Mouse (Mus musculus) natural killer cell, adult 2 months (primary cell): ENCODE results near the gene Ccdc63.
"Not testable (repeated sequence)": the region's sequence is repeated elsewhere in the genome, so short reads cannot be mapped to it uniquely, and the experiment has no call there.

Source experiments
- DNase-seq, 2 experiments: peaks; one replicate each; pipeline ENCODE4 v3.0.0; 2022; ENCODE audit warnings: low spot score in 2 of 2

Ccdc63 gene

DNA sequence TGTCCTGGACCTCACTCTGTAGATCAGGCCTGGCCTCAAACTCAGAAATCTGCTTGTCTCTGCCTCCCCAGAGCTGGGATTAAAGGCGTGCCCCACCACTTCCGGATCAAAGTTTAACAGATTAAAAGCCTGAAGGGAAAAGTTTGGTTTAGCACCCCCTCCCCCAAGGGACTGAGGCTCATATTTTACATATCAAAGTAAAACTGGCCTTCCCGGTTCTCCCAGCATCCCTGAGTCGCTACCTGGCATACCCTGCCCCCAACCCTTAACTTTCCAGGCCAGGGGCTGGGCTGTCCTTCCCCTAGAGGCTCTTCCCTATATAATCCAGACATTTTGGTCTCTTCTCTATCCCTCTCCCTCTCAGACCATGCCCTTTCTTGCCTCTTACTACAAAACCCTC lies 8.6 kb upstream of the Ccdc63 start:
- no peak for DNase-seq

DNA sequence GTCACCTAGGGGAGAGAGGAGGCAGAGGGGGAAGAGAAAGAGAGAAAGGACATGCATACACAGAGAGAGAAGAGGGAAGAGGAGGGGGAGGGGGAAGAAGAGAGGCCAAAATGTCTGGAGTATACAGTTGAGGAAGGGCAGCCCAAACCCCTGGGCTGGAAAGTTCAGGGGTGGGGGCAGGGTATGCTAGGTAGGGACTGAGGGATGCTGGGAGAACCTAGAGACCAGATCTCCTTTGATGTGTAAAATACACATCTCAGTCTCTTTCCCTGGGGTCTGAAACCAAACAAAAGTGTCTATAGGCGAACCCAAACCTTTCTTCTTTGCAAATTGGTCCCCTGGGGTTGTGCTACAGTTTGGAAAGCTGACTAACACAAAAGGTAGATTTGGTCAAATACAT lies 7.5 kb upstream of the Ccdc63 start:
- no peak for DNase-seq

DNA sequence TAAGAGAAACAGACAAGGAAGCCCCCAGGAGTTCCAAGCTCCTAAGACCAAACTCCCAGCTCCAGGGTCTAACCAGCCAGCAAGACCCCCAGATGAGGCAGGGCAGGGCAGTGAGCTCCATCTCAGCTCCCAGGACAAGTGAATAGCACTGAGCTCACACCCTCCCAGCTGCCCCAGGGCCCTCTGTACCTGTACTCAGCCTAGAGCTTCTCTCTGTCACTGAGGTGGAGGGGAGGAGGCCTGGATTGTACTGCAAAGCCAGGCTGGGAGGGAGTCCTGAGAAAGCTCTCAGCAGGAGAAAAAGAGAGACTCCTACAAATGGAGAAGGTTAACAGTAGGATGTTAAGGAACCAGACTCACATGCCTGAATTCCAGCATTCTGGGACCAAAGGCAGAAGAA lies 6.0 kb upstream of the Ccdc63 start:
- DNase-seq = no peak

GRCm38 (mm10) chr5:122146056-122146580 lies 5.5 kb upstream of the Ccdc63 start:
- no peak for DNase-seq

GRCm38 (mm10) chr5:122145381-122146055 lies 4.9 kb upstream of the Ccdc63 start:
- DNase-seq = peak; percentile 69 to 72

- no peak for DNase-seq
Observed at GRCm38 (mm10) chr5:122144825-122145224, 4.2 kb upstream of the Ccdc63 start.

- no peak for DNase-seq
Observed at GRCm38 (mm10) chr5:122143543-122143942, 2.9 kb upstream of the Ccdc63 start.

- DNase-seq = peak; percentile 40 to 64
Observed at GRCm38 (mm10) chr5:122142230-122142992, 1.8 kb upstream of the Ccdc63 start.

DNA sequence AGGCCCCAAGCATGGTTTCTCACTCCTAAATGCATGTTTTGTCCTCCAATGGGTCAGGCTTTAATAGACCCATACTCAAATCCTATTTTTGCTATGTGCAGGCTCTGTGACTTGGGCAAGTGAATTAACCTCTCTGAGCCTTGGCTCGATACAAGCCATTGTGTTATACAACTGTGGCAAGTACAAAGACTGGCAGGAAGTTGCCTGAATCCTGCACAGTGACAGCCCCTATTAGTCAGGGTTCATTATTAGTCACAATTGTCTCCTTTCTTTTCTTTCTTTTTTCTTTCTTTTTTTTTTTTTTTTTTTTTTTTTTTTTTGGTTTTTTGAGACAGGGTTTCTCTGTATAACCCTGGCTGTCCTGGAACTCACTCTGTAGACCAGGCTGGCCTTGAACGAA lies 852 bp downstream of the Ccdc63 start:
- DNase-seq = not testable (repeated sequence)

DNA sequence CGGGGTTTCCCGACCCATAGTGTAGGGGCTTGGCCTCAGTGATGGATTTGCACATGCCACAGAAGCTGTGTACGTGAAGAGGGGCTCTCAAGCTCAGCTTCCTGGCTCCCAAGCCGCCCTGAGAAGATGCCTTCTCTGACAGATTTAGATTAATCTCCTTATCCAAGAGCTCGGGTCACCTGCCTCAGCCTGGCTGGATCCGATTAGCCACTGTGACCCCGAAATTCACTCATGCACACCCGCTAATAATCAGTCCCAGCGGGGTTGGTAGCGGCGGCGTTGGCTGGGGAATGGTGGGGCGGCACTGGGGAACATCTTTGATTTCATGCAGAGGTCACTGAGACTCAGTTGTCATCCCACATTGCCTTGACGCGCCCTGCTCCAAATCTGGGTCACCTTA lies 1.8 kb downstream of the Ccdc63 start:
- no peak for DNase-seq

- no peak for DNase-seq
Observed at GRCm38 (mm10) chr5:122136508-122137408, 3.9 kb downstream of the Ccdc63 start.

DNA sequence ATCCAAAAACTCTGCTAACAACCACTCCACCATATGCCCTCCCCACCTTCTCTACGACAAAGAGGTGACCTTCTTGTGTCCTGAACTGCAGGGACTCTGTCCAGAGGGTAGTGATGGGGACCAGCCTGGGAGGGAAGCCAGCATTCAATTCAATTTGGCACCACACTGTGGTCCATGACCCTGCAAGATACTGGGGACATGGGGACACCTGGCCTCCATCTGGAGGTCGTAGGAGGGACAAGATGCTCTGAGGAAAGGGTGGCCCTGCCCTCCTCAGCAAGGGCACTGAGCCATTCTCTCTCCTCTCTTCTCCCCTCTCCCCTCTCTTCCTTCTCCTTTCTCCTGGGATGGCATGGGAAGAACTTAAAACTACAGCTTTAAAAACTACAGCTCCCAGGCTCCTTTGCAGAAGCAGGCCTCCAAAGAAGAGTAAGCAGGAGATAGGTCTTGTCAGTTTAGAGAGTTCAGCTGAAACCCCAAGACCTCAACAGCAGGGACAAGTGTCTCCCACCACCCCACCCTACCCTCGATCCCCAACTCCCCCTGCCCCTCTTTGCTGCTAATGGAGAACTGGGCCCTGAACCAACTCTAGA lies 5.2 kb downstream of the Ccdc63 start:
- no peak for DNase-seq

- no peak for DNase-seq
Observed at GRCm38 (mm10) chr5:122134395-122135289, 6.0 kb downstream of the Ccdc63 start.

GRCm38 (mm10) chr5:122133050-122133389 lies 7.6 kb downstream of the Ccdc63 start:
- DNase-seq = no peak

DNA sequence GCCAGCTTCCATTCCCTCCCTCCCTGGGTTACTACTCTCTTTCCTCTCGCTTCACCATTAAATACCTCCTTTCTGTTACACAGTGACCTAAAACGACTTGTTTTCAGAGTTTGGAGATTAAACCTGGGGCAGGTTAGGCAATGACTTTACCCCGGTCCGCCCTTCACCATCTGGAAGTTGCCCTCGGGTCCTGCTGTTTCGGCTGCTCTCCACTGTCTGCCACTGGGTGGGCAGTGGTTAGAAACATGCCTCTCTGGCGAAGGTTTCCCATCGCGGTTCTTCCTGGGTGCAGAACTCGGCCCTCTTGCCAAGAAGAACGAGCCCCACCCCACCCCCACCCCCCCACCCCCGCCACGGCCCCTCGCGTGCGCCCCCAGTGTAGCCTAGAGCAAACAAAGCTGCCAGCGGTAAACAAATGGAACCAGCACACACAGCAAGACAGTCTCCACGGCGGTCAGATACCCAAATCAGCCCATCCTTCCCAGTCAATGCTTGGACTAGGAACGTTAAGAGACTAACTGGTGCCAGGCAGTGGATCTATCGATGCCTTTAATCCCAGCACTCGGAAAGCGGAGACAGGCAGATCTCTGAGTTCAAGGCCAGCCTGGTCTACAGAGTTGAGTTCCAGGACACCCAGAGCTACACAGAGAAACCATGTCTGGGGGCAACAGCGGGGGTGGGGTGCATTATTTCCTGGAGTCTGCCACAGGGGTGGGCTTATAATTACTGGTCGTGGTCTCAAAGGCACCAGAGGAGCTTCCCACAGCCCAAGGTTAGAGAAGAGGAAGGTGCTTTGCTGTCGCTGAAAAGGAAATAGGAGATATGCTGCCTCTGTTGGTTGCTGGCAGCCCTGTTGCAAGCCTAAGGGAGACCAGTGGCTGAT lies 8.2 kb downstream of the Ccdc63 start:
- DNase-seq = no peak

- peak; percentile 87 to 91 for DNase-seq
Observed at GRCm38 (mm10) chr5:122131076-122132051, 9.3 kb downstream of the Ccdc63 start.

GRCm38 (mm10) chr5:122130341-122130998 lies 10.2 kb downstream of the Ccdc63 start:
- no peak for DNase-seq

GRCm38 (mm10) chr5:122129068-122129655 lies 11.5 kb downstream of the Ccdc63 start:
- peak; percentile 61 to 71 for DNase-seq
